Mouse (Mus musculus) cerebellum, postnatal 14 days (tissue): ENCODE results near the gene Elmsan1.

Source experiments
- DNase-seq, 2 experiments: peaks; one replicate each; pipeline ENCODE4 v3.0.0; 2021; ENCODE audit warnings: mixed read lengths in 2 of 2

Gene Elmsan1

GRCm38 (mm10) chr12:84174190-84174811 lies 44.4 kb downstream of the Elmsan1 start:
- DNase-seq, result peak; percentile 61 to 72

GRCm38 (mm10) chr12:84173309-84173915 lies 45.3 kb downstream of the Elmsan1 start:
- no peak for DNase-seq

GRCm38 (mm10) chr12:84172862-84173261 lies 45.8 kb downstream of the Elmsan1 start:
- DNase-seq, result peak; percentile 60 to 64

GRCm38 (mm10) chr12:84172216-84172615 lies 46.5 kb downstream of the Elmsan1 start:
- DNase-seq, result no peak

GRCm38 (mm10) chr12:84170610-84171009 lies 48.1 kb downstream of the Elmsan1 start:
- DNase-seq, result no peak

GRCm38 (mm10) chr12:84165631-84166373 lies 52.9 kb downstream of the Elmsan1 start:
- no peak for DNase-seq

GRCm38 (mm10) chr12:84163586-84164110 lies 55.0 kb downstream of the Elmsan1 start:
- DNase-seq, result no peak

GRCm38 (mm10) chr12:84163133-84163532 lies 55.5 kb downstream of the Elmsan1 start:
- peak; percentile 62 to 69 for DNase-seq

- DNase-seq, result no peak
These were observed 56.9 kb downstream of the Elmsan1 start for GRCm38 (mm10) chr12:84161616-84162433.

- no peak for DNase-seq
These were observed 57.6 kb downstream of the Elmsan1 start for GRCm38 (mm10) chr12:84161116-84161515.

GRCm38 (mm10) chr12:84160491-84160890 lies 58.2 kb downstream of the Elmsan1 start:
- DNase-seq, result no peak

- DNase-seq, result no peak
These were observed 60.5 kb downstream of the Elmsan1 start for GRCm38 (mm10) chr12:84158156-84158555.

- no peak for DNase-seq
These were observed 62.5 kb downstream of the Elmsan1 start for GRCm38 (mm10) chr12:84156210-84156609.

- DNase-seq, result peak in 1 of 2 experiments; percentile 59
These were observed 63.2 kb downstream of the Elmsan1 start for GRCm38 (mm10) chr12:84155523-84155871.

- DNase-seq, result peak; percentile 94 to 97
These were observed 63.7 kb downstream of the Elmsan1 start for GRCm38 (mm10) chr12:84154786-84155522.

- DNase-seq, result no peak
These were observed 65.3 kb downstream of the Elmsan1 start for GRCm38 (mm10) chr12:84153414-84153813.

GRCm38 (mm10) chr12:84152352-84153190 lies 66.1 kb downstream of the Elmsan1 start:
- no peak for DNase-seq

- DNase-seq, result no peak
These were observed 66.8 kb downstream of the Elmsan1 start for GRCm38 (mm10) chr12:84151911-84152310.

GRCm38 (mm10) chr12:84150976-84151375 lies 67.7 kb downstream of the Elmsan1 start:
- DNase-seq, result no peak

- DNase-seq, result no peak
These were observed 68.7 kb downstream of the Elmsan1 start for GRCm38 (mm10) chr12:84149971-84150370.

GRCm38 (mm10) chr12:84148622-84149012 lies 70.1 kb downstream of the Elmsan1 start:
- DNase-seq, result no peak
